26 mouse cellular contexts compared by ENCODE assay signal in genomic region chr3:63637913-63638312, GRCm38 (mm10).
DNase-seq lines count a peak whose midpoint lies in the region; ATAC-seq and TF ChIP-seq lines count a peak whose summit lies in the region.
"Had no signal": no experiment of that assay in that cellular context is flagged by ENCODE, and none has a peak within 500 bp of the region (broad histone marks: within the 10 kb centered on the region; RNA-seq: fewer than 3 reads in every experiment).

No protein-coding gene starts in this region.

- H3K4me1 ChIP-seq in forebrain, embryonic 13.5 days = no peaks in the 10 kb centered on the region
- no peaks in the 10 kb centered on the region for H3K4me1 ChIP-seq in forebrain, postnatal 0 days (ENCODE audit: insufficient read depth)
- H3K4me1 ChIP-seq in midbrain, embryonic 16.5 days (ENCODE audit: control insufficient read depth, insufficient read depth, low read length) = no peaks in the 10 kb centered on the region
- no peaks in the 10 kb centered on the region for H3K4me1 ChIP-seq in midbrain, embryonic 10.5 days
- H3K4me1 ChIP-seq: embryonic facial prominence, embryonic 10.5 days; heart, embryonic 13.5 days; limb, embryonic 13.5 days; liver, embryonic 12.5 days had no signal

- no peak overlapping the region for H3K4me3 ChIP-seq in forebrain, embryonic 13.5 days
- H3K4me3 ChIP-seq in forebrain, postnatal 0 days (ENCODE audit: low read depth, low read length) = no peak overlapping the region
- no peak overlapping the region for H3K4me3 ChIP-seq in midbrain, embryonic 16.5 days (ENCODE audit: low read depth, low read length)
- H3K4me3 ChIP-seq in midbrain, embryonic 10.5 days = no peak overlapping the region
- H3K4me3 ChIP-seq: embryonic facial prominence, embryonic 10.5 days; heart, embryonic 13.5 days; limb, embryonic 13.5 days; liver, embryonic 12.5 days had no signal

- no peaks in the 10 kb centered on the region for H3K27me3 ChIP-seq in forebrain, embryonic 13.5 days
- no peaks in the 10 kb centered on the region for H3K27me3 ChIP-seq in forebrain, postnatal 0 days (ENCODE audit: insufficient read depth, low read length)
- no peaks in the 10 kb centered on the region for H3K27me3 ChIP-seq in midbrain, embryonic 16.5 days (ENCODE audit: control insufficient read depth, insufficient read depth, low read depth, low read length)
- no peaks in the 10 kb centered on the region for H3K27me3 ChIP-seq in midbrain, embryonic 10.5 days (ENCODE audit: low read depth, poor library complexity, severe bottlenecking)
- H3K27me3 ChIP-seq: heart, embryonic 13.5 days; limb, embryonic 13.5 days; liver, embryonic 12.5 days had no signal

- no peak for DNase-seq in forebrain, postnatal 0 days
- peak; percentile 5 for DNase-seq in layer of hippocampus, adult 11-12 months (ENCODE audit: low spot score)
- DNase-seq in layer of hippocampus, postnatal 10 days (ENCODE audit: low spot score in 2 of 2) = no peak
- no peak for DNase-seq in midbrain, embryonic 10.5 days (ENCODE audit: low spot score)
- DNase-seq in layer of hippocampus, adult 9-11 months = peak; percentile 14
- no peak for DNase-seq in gastrocnemius, adult 8-10 months (ENCODE audit: low spot score in 2 of 2)
- DNase-seq: adrenal gland, adult 8-10 months; cerebellum, adult 9-10 months; gastrocnemius, postnatal 25 days; heart, adult 18-20 months; heart, postnatal 14 days; kidney, postnatal 25 days; lung, adult 18-20 months; lung, postnatal 10 days; retina, postnatal 1 day; right cerebral cortex, postnatal 4 days; thymus, postnatal 36 days had no signal

- TF ChIP-seq CTCF in forebrain, postnatal 0 days (IDR thresholded peaks at IDR 0.05; ENCODE audit: low read depth) = no peak

- H3K9me3 ChIP-seq in forebrain, embryonic 13.5 days (replicated peaks) = no peaks in the 10 kb centered on the region
- no peaks in the 10 kb centered on the region for H3K9me3 ChIP-seq in forebrain, postnatal 0 days (ENCODE audit: low read length)
- H3K9me3 ChIP-seq in midbrain, embryonic 16.5 days (replicated peaks; ENCODE audit: control insufficient read depth, low read length, poor library complexity, severe bottlenecking) = no peaks in the 10 kb centered on the region
- no peaks in the 10 kb centered on the region for H3K9me3 ChIP-seq in midbrain, embryonic 10.5 days (replicated peaks)
- H3K9me3 ChIP-seq: embryonic facial prominence, embryonic 10.5 days; heart, embryonic 13.5 days; limb, embryonic 13.5 days; liver, embryonic 12.5 days had no signal

- ATAC-seq in forebrain, embryonic 13.5 days = peak; percentile 41; the same call in 1 of the 2 replicates
- no peak for ATAC-seq in forebrain, postnatal 0 days
- ATAC-seq in midbrain, embryonic 16.5 days = 0 out of 2 replicates have a peak, but pooled peaks have one; percentile 64
- ATAC-seq: activated CD4-positive, CD25-positive, alpha-beta regulatory T cell, adult 4 months; forebrain, embryonic 16.5 days; intestine, postnatal 0 days; liver, embryonic 12.5 days had no signal

- H3K27ac ChIP-seq in forebrain, embryonic 13.5 days = no peak overlapping the region
- H3K27ac ChIP-seq in forebrain, postnatal 0 days (ENCODE audit: low read depth, low read length) = no peak overlapping the region
- H3K27ac ChIP-seq in midbrain, embryonic 16.5 days (ENCODE audit: low read length) = no peak overlapping the region
- no peak overlapping the region for H3K27ac ChIP-seq in midbrain, embryonic 10.5 days (replicated peaks)
- H3K27ac ChIP-seq: embryonic facial prominence, embryonic 10.5 days; heart, embryonic 13.5 days; limb, embryonic 13.5 days; liver, embryonic 12.5 days had no signal

- H3K9ac ChIP-seq in forebrain, embryonic 13.5 days = no peak overlapping the region
- no peak overlapping the region for H3K9ac ChIP-seq in forebrain, postnatal 0 days
- H3K9ac ChIP-seq in midbrain, embryonic 16.5 days (ENCODE audit: low read depth, low read length) = no peak overlapping the region
- H3K9ac ChIP-seq: heart, embryonic 13.5 days; limb, embryonic 13.5 days; liver, embryonic 12.5 days had no signal

- H3K4me2 ChIP-seq in forebrain, embryonic 13.5 days = no peak overlapping the region
- H3K4me2 ChIP-seq in forebrain, postnatal 0 days (ENCODE audit: low read depth) = no peak overlapping the region
- H3K4me2 ChIP-seq in midbrain, embryonic 16.5 days (ENCODE audit: low read length) = no peak overlapping the region
- H3K4me2 ChIP-seq: heart, embryonic 13.5 days; limb, embryonic 13.5 days; liver, embryonic 12.5 days had no signal

- no peaks in the 10 kb centered on the region for H3K36me3 ChIP-seq in forebrain, embryonic 13.5 days (ENCODE audit: poor library complexity, severe bottlenecking)
- no peaks in the 10 kb centered on the region for H3K36me3 ChIP-seq in forebrain, postnatal 0 days (ENCODE audit: insufficient read depth)
- no peaks in the 10 kb centered on the region for H3K36me3 ChIP-seq in midbrain, embryonic 16.5 days (ENCODE audit: control insufficient read depth, insufficient read depth, low read length)
- no peaks in the 10 kb centered on the region for H3K36me3 ChIP-seq in midbrain, embryonic 10.5 days
- H3K36me3 ChIP-seq: embryonic facial prominence, embryonic 10.5 days; heart, embryonic 13.5 days; limb, embryonic 13.5 days; liver, embryonic 12.5 days had no signal

- WGBS in forebrain, embryonic 13.5 days = 73% methylated on average over 5 of the region's 5 CpGs
- WGBS in forebrain, postnatal 0 days = 74% methylated on average over 5 of the region's 5 CpGs
- 57% methylated on average over 5 of the region's 5 CpGs for WGBS in midbrain, embryonic 16.5 days
- 83% methylated on average over 5 of the region's 5 CpGs for WGBS in midbrain, embryonic 10.5 days

Comparison
In these comparisons a context has a peak if more than half of its experiments do, and no peak if none do; other contexts are left out.
1. DNase-seq: peak in layer of hippocampus, adult 11-12 months (single experiment) and layer of hippocampus, adult 9-11 months (single experiment); none in forebrain, postnatal 0 days (single experiment), layer of hippocampus, postnatal 10 days (0 of 2), midbrain, embryonic 10.5 days (single experiment) and gastrocnemius, adult 8-10 months (0 of 2).